Mouse (Mus musculus) neutrophil, adult 5-6 weeks (primary cell): Measurements from ENCODE around the gene Trim10. TPM values are rescaled to one million over a fixed set of nuclear protein-coding genes. Genes with fewer than 3 reads are reported as not detected.

Experiments used
- ATAC-seq: fragments of 151-379, 151-347 bp; 2 replicates; pipeline ENCODE4 v1.8.0; 2017; ENCODE audit warnings: mild to moderate bottlenecking, moderate TSS enrichment; ENCODE audit not compliant: insufficient number of reproducible peaks, poor library complexity, low FRiP score, severe bottlenecking; ENCODE audit errors: extremely low read depth
- total RNA-seq: library from RNA; stranded (forward); fragments of 200-1000 nt; gene quantifications from 2 replicates; pipeline ENCODE4 v1.2.3, GENCODE M21; 2017

Gene Trim10
- total RNA-seq, result 4.7 and 6.0 TPM in 2 replicates

GRCm38 (mm10) chr17:36869284-36869954 is at the start of gene Trim10:
TSS of gene Trim10 (plus strand) at chr17:36869574.
- no peak for ATAC-seq

GRCm38 (mm10) chr17:36824005-36824404 is 45.4 kb upstream of the Trim10 start:
- peak; percentile 65 for ATAC-seq

DNA sequence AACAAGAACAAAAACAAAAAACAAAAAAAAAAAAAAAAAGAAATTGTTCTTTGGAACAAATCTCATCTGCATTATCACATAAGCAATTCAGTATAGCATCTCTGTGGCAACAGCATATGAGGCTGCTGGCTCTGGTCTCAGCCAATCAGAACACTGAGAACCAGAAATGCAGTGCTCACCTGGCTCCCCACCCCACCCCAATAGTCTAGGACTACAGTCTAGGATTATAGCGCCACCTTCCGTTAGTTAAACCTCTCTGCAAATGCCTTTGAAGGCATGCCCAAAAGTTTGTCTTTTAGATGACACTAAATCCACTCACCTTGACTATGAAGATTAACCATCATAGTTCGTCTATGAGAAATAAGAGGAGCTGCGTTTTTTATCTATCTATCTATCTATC is 43.8 kb upstream of the Trim10 start:
- peak; percentile 44; the same call in 1 of the 2 replicates for ATAC-seq

DNA sequence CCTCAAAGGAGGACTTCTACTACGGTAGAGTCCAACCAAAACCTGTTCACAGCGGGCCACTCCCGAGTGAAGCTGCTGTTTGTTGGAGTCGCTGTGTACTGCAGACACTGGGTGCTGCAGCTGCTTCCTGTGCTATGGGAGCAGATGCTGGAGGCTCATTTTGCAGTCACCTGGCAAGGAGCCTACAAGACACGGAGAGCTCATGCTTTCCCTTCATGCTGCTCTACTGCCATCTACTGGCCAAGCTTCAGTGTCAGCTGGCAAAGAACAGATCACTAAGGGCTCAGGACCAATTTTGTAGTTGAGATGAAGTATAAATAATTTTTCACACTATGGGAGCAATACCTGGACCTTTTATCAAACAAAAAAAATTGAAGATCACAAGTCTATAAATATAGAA is 43.4 kb upstream of the Trim10 start:
- ATAC-seq, result peak; percentile 67; the same call in 1 of the 2 replicates

- ATAC-seq, result no peak
Measured at GRCm38 (mm10) chr17:36828488-36828887, 40.9 kb upstream of the Trim10 start.

DNA sequence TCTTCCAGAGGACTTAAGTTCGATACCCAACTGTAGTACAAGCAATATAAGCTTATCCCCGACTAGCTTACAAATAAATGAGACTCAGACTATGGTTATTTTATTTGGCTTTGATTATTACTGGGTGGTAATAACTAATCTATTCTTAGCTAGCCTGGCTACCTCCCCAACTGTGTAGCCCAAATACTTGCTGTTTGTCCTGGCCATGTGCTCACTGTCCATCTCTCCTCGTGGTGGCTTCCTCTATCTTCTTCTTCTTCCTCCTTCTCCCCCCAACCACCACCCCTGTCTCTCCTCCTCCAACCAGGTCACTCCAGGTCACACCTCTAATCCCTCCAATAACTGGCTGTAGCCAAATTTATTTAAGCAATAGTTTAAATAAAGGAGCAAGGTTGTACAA is 38.9 kb upstream of the Trim10 start:
- no peak for ATAC-seq

DNA sequence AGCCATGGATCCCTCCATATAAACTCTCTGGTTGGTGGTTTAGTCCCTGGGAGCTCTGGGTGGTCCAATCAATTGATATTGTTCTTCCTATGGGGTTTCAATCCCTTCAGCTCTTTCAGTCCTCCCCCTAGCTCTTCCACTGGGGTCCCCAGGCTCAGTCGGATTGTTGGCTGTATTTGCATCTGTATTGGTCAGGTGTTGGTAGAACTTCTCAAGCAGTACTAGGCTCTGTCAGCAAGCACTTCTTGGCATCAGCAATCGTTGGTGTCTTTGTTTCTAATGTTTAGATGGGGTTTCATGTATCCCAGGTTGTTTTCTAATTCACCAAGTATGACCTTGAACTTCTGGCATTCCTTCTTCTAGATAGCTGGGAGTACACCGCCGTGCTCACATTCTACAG is 36.7 kb upstream of the Trim10 start:
- ATAC-seq, result no peak

DNA sequence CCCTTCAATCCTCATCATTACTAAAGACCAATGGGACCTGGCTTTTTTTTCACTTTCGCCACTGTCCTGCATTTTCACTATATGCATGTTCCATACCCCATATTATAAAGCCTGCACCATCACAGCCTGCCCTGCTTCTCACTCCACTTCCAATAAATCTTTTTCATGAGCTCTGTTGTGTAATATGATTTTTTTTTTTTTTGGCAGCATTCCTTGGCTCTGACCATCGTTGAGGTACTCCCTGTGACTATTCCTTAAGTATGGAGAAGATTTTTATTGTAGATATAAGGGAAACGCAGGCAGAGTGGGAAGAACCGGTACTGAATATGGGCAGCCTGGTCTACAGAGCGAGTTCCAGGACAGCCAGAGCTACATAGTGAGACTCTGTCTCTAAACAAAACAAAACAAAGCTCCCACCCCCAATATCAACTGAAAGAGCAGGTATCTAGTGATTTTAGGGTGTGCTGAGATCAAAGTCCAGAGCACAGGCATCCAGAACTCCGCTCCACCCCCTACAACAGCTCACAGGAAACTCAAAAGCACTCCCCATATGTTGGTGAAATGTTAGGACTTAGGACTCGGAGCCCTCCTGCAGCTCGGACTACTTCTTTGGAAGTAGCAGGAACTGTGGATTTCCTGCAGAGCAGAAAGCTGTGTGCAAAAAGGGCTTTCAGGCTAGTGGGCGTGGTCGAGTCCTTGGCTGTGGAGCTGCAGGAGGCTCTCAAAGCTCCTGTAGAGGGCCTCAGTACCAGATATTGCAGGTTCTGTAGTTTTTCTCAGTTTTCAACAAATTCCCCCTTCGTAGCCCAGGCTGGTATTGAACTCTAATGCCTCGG is 33.6 kb upstream of the Trim10 start:
- peak; percentile 18; the same call in 1 of the 2 replicates for ATAC-seq

DNA sequence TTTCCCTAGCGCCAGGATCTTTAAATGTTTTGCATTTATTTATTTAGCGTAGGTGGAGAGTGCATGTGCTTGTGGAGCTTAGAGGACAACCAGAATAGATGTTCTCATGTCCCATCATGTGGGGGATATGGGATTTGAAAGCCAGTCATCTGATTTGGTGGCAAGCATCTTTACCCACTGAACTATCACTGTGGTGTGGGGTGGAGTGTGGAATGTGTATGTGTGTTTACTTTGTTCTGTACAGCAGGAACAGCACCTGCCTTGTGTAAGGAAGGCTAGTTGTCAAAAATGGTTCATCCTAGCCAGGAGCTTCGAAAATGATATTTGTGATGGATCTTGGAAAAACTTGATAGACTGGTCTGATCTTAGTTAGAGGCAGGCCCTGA is 33.0 kb upstream of the Trim10 start:
- no peak for ATAC-seq

- peak; percentile 97 for ATAC-seq
Measured at GRCm38 (mm10) chr17:36836874-36837647, 32.3 kb upstream of the Trim10 start, which contains the start of gene Trim26. TSS of gene Trim26 (plus strand) at chr17:36837134.

DNA sequence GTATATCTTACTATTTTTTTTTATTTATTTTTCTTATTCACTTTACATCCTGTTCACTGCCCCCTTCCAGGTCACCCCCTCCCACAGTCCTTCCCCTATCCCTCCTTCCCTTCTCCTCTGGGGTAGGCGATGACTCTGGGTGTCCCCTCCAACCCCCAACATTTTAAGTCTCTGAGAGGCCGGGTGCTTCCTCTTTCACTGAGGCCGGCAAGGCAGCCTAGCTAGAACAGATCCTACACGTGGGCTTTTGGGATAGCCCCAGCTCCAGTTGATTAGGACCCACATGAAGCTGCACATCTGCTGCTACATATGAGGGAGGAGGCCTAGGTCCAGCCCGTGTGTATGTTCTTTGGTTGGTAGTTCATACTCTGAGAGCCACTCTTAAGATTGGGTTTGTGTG is 30.4 kb upstream of the Trim10 start:
- no peak for ATAC-seq

DNA sequence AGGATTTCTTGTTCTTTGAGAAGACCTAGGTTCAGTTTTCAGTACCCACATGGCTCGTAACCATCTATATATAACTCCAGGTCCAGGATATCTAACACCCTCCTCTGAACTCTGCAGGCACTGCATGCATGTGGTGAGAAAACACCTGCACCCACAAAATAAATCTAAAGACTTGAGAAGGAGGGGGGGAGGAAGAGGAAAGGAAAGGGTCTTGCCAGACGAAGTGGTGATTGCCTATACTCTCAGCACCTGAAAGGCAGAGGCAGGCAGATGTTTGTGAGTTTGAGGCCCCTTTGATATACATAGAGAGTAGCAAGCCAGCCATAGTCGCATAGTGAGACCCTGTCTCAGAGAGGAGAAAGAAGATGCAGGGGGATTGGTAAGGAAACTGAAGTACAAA is 29.4 kb upstream of the Trim10 start:
- ATAC-seq, result no peak

DNA sequence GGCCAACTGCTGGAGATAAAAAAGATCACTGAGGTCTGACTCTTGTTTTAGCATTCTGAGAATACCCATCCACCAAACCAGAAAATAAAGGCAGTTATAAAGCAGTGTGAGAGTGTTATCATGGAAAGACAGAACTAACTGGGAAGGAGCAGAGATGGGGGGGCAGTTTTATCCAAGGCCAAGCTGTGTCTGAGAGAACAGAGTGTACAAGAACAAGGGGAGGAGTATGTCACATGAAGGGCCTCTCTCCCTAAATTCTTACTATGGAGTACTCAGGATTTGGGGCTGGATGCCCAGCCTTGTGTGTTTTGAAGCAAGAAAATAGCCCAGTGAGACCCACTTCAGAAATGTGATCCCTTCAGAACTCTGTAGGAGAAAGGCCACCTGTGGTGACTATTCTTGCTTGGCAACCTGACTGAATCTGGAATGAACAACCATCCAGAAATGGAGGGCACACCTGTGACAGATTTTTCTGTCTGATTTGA is 28.4 kb upstream of the Trim10 start:
- no peak for ATAC-seq

DNA sequence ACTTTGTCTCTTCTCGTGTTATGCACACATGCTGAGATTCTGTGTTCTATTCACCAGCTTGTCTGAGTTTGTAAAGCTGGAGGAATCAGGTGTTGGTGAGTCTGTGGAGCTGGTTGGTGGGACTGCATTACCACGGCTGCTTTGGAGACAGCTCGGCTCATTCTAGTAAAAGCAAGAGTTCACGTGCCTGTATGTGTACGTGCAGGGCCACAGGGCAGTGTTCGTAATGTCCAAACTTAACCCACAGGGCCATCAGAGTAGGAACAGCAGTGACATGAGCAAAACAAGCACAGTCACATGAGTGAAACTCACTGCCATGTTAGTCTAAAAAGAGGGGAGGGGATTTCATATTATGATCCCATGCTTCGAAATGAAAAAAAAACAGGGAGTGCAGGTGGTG is 25.7 kb upstream of the Trim10 start:
- ATAC-seq, result no peak

GRCm38 (mm10) chr17:36844286-36844719 is 25.1 kb upstream of the Trim10 start:
- no peak for ATAC-seq

DNA sequence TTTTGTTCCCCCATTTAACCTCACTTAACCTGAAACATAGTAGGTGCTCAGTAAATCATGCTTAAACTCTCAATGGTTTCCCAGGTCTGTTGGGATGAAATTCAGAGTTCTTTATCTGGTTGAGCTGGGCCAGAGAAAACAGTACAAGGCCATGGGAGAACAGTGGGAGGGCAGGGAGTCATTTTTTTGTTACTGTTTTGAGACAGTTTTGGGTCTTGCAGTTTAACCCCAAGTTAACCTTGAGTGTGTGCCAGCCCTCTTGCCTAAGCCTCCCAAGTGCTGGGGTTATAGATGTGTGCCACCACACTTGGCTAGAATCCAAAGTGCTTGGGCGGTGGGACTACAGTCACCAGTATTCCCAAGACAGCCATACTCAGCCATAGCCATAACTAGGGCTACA is 24.6 kb upstream of the Trim10 start:
- no peak for ATAC-seq

- no peak for ATAC-seq
Measured at GRCm38 (mm10) chr17:36848911-36849310, 20.5 kb upstream of the Trim10 start.

- ATAC-seq, result no peak
Measured at GRCm38 (mm10) chr17:36849992-36850391, 19.4 kb upstream of the Trim10 start.

DNA sequence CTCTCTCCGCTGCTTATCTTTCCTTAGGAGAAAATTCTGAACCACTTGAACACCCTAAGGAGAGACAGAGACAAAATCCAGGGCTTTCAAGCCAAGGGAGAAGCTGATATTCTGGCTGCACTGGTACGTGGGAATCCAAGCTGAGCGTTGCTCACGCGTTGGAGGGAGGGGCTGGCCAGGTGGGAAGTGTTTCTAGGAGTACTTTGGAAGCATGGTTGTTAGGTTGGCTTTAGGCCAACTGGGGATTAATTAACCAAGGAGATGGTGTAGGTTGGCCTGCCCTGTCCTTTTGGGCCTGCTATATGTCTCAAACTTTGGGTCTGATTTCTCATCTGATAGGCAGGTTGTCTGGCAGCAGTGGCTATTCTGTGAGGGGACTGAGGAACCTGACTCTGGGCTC is 18.2 kb upstream of the Trim10 start:
- no peak for ATAC-seq
